Mouse (Mus musculus) liver, embryonic 16.5 days (tissue): ENCODE results near the gene Akr1c14. TPM values are rescaled to one million over a fixed set of nuclear protein-coding genes. Genes with fewer than 3 reads are reported as not detected.

ENCODE experiments used
- ATAC-seq: fragments of 200-750 bp; cut with Nextera tagmentation; 2 replicates; pipeline ENCODE4 v1.8.0; 2017; ENCODE audit warnings: low read depth, mild to moderate bottlenecking, moderate number of reproducible peaks, moderate library complexity
- H3K27ac ChIP-seq: fragments of 300-500 bp; sonication (generic); 2 replicates; pipeline ENCODE4 v1.5.1; 2014; ENCODE audit warnings: mild to moderate bottlenecking, low read length
- H3K27me3 ChIP-seq: fragments of 300-500 bp; sonication (generic); 2 replicates; pipeline ENCODE4 v1.6.1; 2014; ENCODE audit warnings: low read depth, low read length, mixed read lengths; ENCODE audit not compliant: control insufficient read depth, insufficient read depth
- H3K36me3 ChIP-seq: fragments of 300-500 bp; sonication (generic); 2 replicates; pipeline ENCODE4 v1.6.1; 2014; ENCODE audit warnings: mild to moderate bottlenecking; ENCODE audit not compliant: control insufficient read depth, insufficient read depth
- H3K4me1 ChIP-seq: fragments of 300-500 bp; sonication (generic); 2 replicates; pipeline ENCODE4 v1.6.1; 2014; ENCODE audit warnings: low read depth, low read length, mixed read lengths; ENCODE audit not compliant: control insufficient read depth
- H3K4me2 ChIP-seq: fragments of 300-500 bp; sonication (generic); 2 replicates; pipeline ENCODE4 v1.6.1; 2014; ENCODE audit warnings: low read depth, low read length, mixed read lengths
- H3K4me3 ChIP-seq: fragments of 300-500 bp; sonication (generic); 2 replicates; pipeline ENCODE4 v1.5.1; 2014; ENCODE audit warnings: low read depth, mild to moderate bottlenecking, low read length
- H3K9ac ChIP-seq: fragments of 300-500 bp; sonication (generic); 2 replicates; pipeline ENCODE4 v1.6.1; 2014; ENCODE audit warnings: low read depth, low read length
- H3K9me3 ChIP-seq: fragments of 300-500 bp; sonication (generic); replicated peaks from 2 replicates; pipeline ENCODE4 v1.6.1; 2016; ENCODE audit warnings: low read length; ENCODE audit not compliant: control insufficient read depth
- WGBS: fragments of 180-500 bp; shearing (Covaris S2); extraction: QIAGEN DNeasy Blood & Tissue Kit; methylation state at CpG from one replicate; pipeline ENCODE4 v1.1.7; 2014; ENCODE audit not compliant: insufficient replicate concordance; 5-methylcytosine and 5-hydroxymethylcytosine counted together
- polyA plus RNA-seq: library from polyadenylated mRNA; unstranded; fragments of >200 nt; fragmentation: Nextera tagmentation; extraction: Ambion mirVana; gene quantifications from 2 replicates; pipeline ENCODE4 v1.2.1, GENCODE M21; 2015

Akr1c14 gene
- polyA plus RNA-seq, 1 experiment from 2014 or later = 16.4 TPM

GRCm38 (mm10) chr13:4133070-4133469 lies 84.3 kb downstream of the Akr1c14 start:
- Histone ChIP-seq H3K27ac (no peak overlapping the region), H3K9me3 (no peaks in the 10 kb centered on the region)
- WGBS = 23% methylated on average over 2 of the region's 2 CpGs

More at GRCm38 (mm10) chr13:4133070-4133469, 84.3 kb downstream of the Akr1c14 start:
- Histone ChIP-seq H3K4me3 (no peak overlapping the region), H3K9ac (no peak overlapping the region), H3K27me3 (no peaks in the 10 kb centered on the region), H3K4me1 (no peaks in the 10 kb centered on the region), H3K4me2 (no peak overlapping the region), H3K36me3 (no peaks in the 10 kb centered on the region)
- no peak for ATAC-seq

Other genes with a start within 250 kb of the Akr1c14 start
- not detected in 2 replicates for gene Calml3, start 244.7 kb upstream of the Akr1c14 start, polyA plus RNA-seq
- not detected in 2 replicates for gene Calm4, start 211.3 kb upstream of the Akr1c14 start, polyA plus RNA-seq
- gene Calm5, start 194.8 kb upstream of the Akr1c14 start, polyA plus RNA-seq = not detected in 2 replicates
- 57.6 and 59.3 TPM in 2 replicates for gene Net1, start 130.8 kb upstream of the Akr1c14 start, polyA plus RNA-seq
- gene Tubal3, start 130.7 kb upstream of the Akr1c14 start, polyA plus RNA-seq = 0.30 TPM in 1 of 2 replicates, not detected in the other
- gene Ucn3, start 103.7 kb upstream of the Akr1c14 start, polyA plus RNA-seq = not detected in 2 replicates
- 0.92 and 1.1 TPM in 2 replicates for gene Akr1c18, start 101.6 kb downstream of the Akr1c14 start, polyA plus RNA-seq
- 51.7 and 57.5 TPM in 2 replicates for gene Akr1c13, start 142.1 kb downstream of the Akr1c14 start, polyA plus RNA-seq
- 51.5 and 55.0 TPM in 2 replicates for gene Akr1c19, start 179.7 kb downstream of the Akr1c14 start, polyA plus RNA-seq
- gene Akr1c12, start 230.4 kb downstream of the Akr1c14 start, polyA plus RNA-seq = 19.6 and 21.0 TPM in 2 replicates